Mouse (Mus musculus): ENCODE data around the gene Dlgap1. TPM values are rescaled to one million over a fixed set of nuclear protein-coding genes. Genes with fewer than 3 reads are reported as not detected.

Gene Dlgap1
- polyA plus RNA-seq, 1 experiment from 2014 or later, result 3.8 TPM

DNA sequence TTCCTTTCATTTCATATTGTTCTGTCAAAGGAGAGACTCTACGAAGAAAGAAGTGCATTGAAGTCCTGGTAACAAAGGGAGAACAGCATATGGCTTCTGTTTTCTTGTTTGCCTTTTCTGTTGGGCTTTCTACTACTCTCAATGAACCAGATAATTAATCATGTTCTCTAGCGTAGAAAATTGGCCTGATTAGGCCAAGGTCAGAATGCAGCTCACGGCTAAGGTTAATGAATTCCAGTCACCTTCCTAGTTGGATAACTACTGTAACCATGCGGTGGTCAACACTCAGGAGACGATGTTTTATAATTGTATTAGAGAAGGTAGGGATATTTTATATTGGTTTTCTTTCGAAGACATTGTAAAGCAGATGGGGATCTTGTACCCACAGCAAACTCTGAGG, 279.4 kb downstream of the Dlgap1 start:
- Histone ChIP-seq H3K36me3 (ENCODE audit: control insufficient read depth, insufficient read depth, low read length) (no peaks in the 10 kb centered on the region), H3K4me2 (replicated peaks; ENCODE audit: low read depth, low read length) (no peak overlapping the region), H3K27ac (ENCODE audit: low read depth, low read length) (no peak overlapping the region), H3K9ac (ENCODE audit: low read depth, low read length) (no peak overlapping the region), H3K9me3 (ENCODE audit: control insufficient read depth, low read length) (no peaks in the 10 kb centered on the region), H3K4me3 (ENCODE audit: low read length) (no peak overlapping the region), H3K27me3 (ENCODE audit: control insufficient read depth, insufficient read depth, low read length) (no peaks in the 10 kb centered on the region), H3K4me1 (ENCODE audit: control insufficient read depth, insufficient read depth, low read length) (no peaks in the 10 kb centered on the region)
- no peak for ATAC-seq (ENCODE audit: low FRiP score, low TSS enrichment)
- WGBS, result 51% methylated on average over 6 of the region's 6 CpGs

DNA sequence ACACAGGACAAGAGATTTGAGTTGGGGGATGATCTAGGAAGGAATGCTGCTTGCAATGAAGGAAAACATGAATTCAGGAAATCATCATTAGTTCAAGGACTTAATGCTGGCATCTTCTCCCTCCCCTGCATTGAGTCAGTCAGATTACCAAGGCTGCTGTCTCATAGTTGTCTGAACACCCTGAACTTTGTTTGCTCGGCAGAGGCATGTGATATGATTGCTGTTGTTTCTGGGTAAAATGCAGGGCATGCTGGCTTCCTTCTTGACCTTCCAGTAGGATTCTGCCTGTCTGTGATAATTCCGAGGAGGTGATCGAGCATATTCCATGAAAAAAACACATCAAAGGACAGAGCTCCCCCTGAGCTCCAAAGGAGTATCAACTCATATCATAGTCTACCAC, 283.6 kb downstream of the Dlgap1 start:
- Histone ChIP-seq H3K36me3 (ENCODE audit: control insufficient read depth, insufficient read depth, low read length) (no peaks in the 10 kb centered on the region), H3K4me3 (ENCODE audit: low read length) (no peak overlapping the region), H3K27me3 (ENCODE audit: control insufficient read depth, insufficient read depth, low read length) (no peaks in the 10 kb centered on the region), H3K9ac (ENCODE audit: low read depth, low read length) (no peak overlapping the region), H3K9me3 (ENCODE audit: control insufficient read depth, low read length) (no peaks in the 10 kb centered on the region), H3K27ac (ENCODE audit: low read depth, low read length) (no peak overlapping the region), H3K4me2 (replicated peaks; ENCODE audit: low read depth, low read length) (no peak overlapping the region), H3K4me1 (ENCODE audit: control insufficient read depth, insufficient read depth, low read length) (no peaks in the 10 kb centered on the region)
- ATAC-seq (ENCODE audit: low FRiP score, low TSS enrichment), result no peak
- 88% methylated on average over 3 of the region's 3 CpGs for WGBS

DNA sequence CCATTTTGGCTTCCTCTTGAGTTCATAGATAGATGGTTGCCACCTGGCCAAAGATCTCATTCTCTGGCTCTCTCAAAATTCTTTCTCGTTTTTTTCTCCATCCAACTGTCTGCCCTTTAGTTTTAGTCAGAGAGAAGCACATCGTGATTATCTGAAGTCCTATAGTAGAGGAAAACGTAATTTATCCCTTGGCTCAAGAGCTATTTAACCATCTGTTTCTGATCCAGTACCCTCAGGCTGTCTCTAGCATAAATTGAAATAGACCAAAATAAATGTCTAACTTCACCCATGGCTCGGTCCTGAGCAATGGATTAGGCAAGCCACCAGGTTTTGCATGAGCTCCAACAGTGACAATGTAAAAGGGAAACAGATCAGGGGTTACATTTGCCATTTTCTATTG, 287.5 kb downstream of the Dlgap1 start:
- Histone ChIP-seq H3K4me3 (ENCODE audit: low read length) (no peak overlapping the region), H3K36me3 (ENCODE audit: control insufficient read depth, insufficient read depth, low read length) (no peaks in the 10 kb centered on the region), H3K4me2 (replicated peaks; ENCODE audit: low read depth, low read length) (no peak overlapping the region), H3K9ac (ENCODE audit: low read depth, low read length) (no peak overlapping the region), H3K27ac (ENCODE audit: low read depth, low read length) (no peak overlapping the region), H3K4me1 (ENCODE audit: control insufficient read depth, insufficient read depth, low read length) (no peaks in the 10 kb centered on the region), H3K9me3 (ENCODE audit: control insufficient read depth, low read length) (no peaks in the 10 kb centered on the region), H3K27me3 (ENCODE audit: control insufficient read depth, insufficient read depth, low read length) (no peaks in the 10 kb centered on the region)
- 79% methylated on average over 4 of the region's 4 CpGs for WGBS
- ATAC-seq (ENCODE audit: low FRiP score, low TSS enrichment), result no peak

GRCm38 (mm10) chr17:70263156-70263555, 294.3 kb downstream of the Dlgap1 start:
- H3K36me3 ChIP-seq (ENCODE audit: control insufficient read depth, insufficient read depth, low read length), result no peaks in the 10 kb centered on the region
- WGBS, result 90% methylated on average over 3 of the region's 3 CpGs
- no peaks in the 10 kb centered on the region for H3K27me3 ChIP-seq (ENCODE audit: control insufficient read depth, insufficient read depth, low read length)
- H3K9ac ChIP-seq (ENCODE audit: low read depth, low read length), result no peak overlapping the region
- H3K4me2 ChIP-seq (replicated peaks; ENCODE audit: low read depth, low read length), result no peak overlapping the region
- H3K9me3 ChIP-seq (ENCODE audit: control insufficient read depth, low read length), result no peaks in the 10 kb centered on the region
- no peak overlapping the region for H3K27ac ChIP-seq (ENCODE audit: low read depth, low read length)
- ATAC-seq (ENCODE audit: low FRiP score, low TSS enrichment), result no peak
- no peak overlapping the region for H3K4me3 ChIP-seq (ENCODE audit: low read length)
- H3K4me1 ChIP-seq (ENCODE audit: control insufficient read depth, insufficient read depth, low read length), result no peaks in the 10 kb centered on the region

- 78% methylated on average over 2 of the region's 2 CpGs for WGBS
- Histone ChIP-seq H3K4me1 (ENCODE audit: control insufficient read depth, insufficient read depth, low read length) (no peaks in the 10 kb centered on the region), H3K27me3 (ENCODE audit: control insufficient read depth, insufficient read depth, low read length) (no peaks in the 10 kb centered on the region), H3K9me3 (ENCODE audit: control insufficient read depth, low read length) (no peaks in the 10 kb centered on the region), H3K27ac (ENCODE audit: low read depth, low read length) (no peak overlapping the region), H3K4me3 (ENCODE audit: low read length) (no peak overlapping the region), H3K4me2 (replicated peaks; ENCODE audit: low read depth, low read length) (no peak overlapping the region), H3K9ac (ENCODE audit: low read depth, low read length) (no peak overlapping the region), H3K36me3 (ENCODE audit: control insufficient read depth, insufficient read depth, low read length) (no peaks in the 10 kb centered on the region)
- no peak for ATAC-seq (ENCODE audit: low FRiP score, low TSS enrichment)
These were observed 303.3 kb downstream of the Dlgap1 start for GRCm38 (mm10) chr17:70272125-70272524.

DNA sequence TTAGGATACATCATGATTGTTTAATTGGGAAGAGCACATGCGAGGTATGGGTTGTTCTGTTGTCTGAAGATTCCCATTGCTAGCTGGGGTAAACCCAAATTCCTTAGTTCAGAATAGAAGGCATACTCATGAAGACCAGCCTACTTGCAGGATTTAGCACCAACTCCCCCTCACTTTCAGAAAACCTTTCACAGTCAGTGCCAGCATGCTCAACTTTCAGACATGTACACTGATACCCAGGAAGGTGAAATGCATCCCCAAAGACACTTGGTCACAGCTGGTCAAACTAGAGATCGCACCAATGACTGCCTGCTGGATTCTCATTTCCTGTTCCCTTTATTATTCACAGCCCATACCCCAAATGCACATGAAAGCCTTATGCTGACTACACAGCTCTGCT, 318.8 kb downstream of the Dlgap1 start:
- no peak overlapping the region for H3K9ac ChIP-seq (ENCODE audit: low read depth, low read length)
- no peaks in the 10 kb centered on the region for H3K27me3 ChIP-seq (ENCODE audit: control insufficient read depth, insufficient read depth, low read length)
- no peaks in the 10 kb centered on the region for H3K9me3 ChIP-seq (ENCODE audit: control insufficient read depth, low read length)
- no peaks in the 10 kb centered on the region for H3K4me1 ChIP-seq (ENCODE audit: control insufficient read depth, insufficient read depth, low read length)
- no peak overlapping the region for H3K4me3 ChIP-seq (ENCODE audit: low read length)
- ATAC-seq (ENCODE audit: low FRiP score, low TSS enrichment), result peak; percentile 72; the same call in 1 of the 2 replicates
- H3K27ac ChIP-seq (ENCODE audit: low read depth, low read length), result no peak overlapping the region
- WGBS, result 66% methylated on average over 2 of the region's 2 CpGs
- no peak overlapping the region for H3K4me2 ChIP-seq (replicated peaks; ENCODE audit: low read depth, low read length)
- H3K36me3 ChIP-seq (ENCODE audit: control insufficient read depth, insufficient read depth, low read length), result no peaks in the 10 kb centered on the region

DNA sequence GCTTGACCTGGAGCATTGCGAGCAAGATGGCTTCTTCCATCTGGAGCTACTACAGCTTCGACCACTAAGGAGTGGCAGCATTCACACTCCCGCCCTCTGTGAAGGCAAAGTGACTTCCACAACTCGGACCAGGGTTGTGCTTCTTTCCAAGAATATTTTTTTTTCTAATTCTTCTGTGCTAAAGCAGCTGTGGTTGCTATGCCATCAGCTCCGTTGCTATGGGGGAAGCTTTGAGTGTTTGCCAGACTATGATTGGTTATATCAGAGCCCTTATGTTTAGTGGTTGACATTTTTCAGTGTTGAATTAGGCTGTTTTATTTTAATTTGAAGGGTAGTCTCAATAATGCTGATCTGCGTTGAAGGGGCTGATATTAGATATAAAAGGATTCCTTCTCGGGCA, 325.2 kb downstream of the Dlgap1 start:
- Histone ChIP-seq H3K4me1 (ENCODE audit: control insufficient read depth, insufficient read depth, low read length) (no peaks in the 10 kb centered on the region), H3K27ac (ENCODE audit: low read depth, low read length) (no peak overlapping the region), H3K4me2 (replicated peaks; ENCODE audit: low read depth, low read length) (no peak overlapping the region), H3K36me3 (ENCODE audit: control insufficient read depth, insufficient read depth, low read length) (no peaks in the 10 kb centered on the region), H3K27me3 (ENCODE audit: control insufficient read depth, insufficient read depth, low read length) (no peaks in the 10 kb centered on the region), H3K4me3 (ENCODE audit: low read length) (no peak overlapping the region), H3K9ac (ENCODE audit: low read depth, low read length) (no peak overlapping the region), H3K9me3 (ENCODE audit: control insufficient read depth, low read length) (no peaks in the 10 kb centered on the region)
- ATAC-seq (ENCODE audit: low FRiP score, low TSS enrichment), result no peak
- 86% methylated on average over 7 of the region's 7 CpGs for WGBS

DNA sequence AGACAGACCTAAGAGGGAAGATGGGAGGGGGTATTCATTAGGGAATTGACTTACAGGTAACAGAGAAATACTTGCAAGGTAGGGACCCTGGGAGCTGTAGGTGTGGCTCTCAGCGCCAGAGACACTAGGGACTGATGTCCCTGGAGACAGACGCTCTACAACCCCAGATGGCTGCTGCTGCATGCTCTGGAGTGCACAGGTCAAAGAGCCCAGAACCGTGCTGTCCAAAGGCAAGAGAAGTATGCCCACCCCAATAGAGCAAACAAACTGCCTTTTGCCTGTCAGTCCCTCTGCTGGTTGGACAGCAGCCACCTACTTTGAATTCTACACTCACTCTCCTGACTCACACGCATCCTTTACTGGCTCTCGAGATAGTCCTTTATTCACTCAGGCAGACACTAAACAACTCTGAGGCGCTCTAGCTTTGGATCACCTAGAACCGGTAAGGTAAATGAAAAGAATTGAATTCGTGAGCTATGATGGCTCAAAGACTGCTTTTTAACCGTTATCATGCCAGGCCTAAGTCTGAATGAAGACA, 333.1 kb downstream of the Dlgap1 start:
- H3K36me3 ChIP-seq (ENCODE audit: control insufficient read depth, insufficient read depth, low read length), result no peaks in the 10 kb centered on the region
- no peak overlapping the region for H3K4me3 ChIP-seq (ENCODE audit: low read length)
- H3K9ac ChIP-seq (ENCODE audit: low read depth, low read length), result no peak overlapping the region
- H3K27ac ChIP-seq (ENCODE audit: low read depth, low read length), result no peak overlapping the region
- no peak for ATAC-seq (ENCODE audit: low FRiP score, low TSS enrichment)
- no peaks in the 10 kb centered on the region for H3K9me3 ChIP-seq (ENCODE audit: control insufficient read depth, low read length)
- no peaks in the 10 kb centered on the region for H3K27me3 ChIP-seq (ENCODE audit: control insufficient read depth, insufficient read depth, low read length)
- 79% methylated on average over 9 of the region's 9 CpGs for WGBS
- H3K4me2 ChIP-seq (replicated peaks; ENCODE audit: low read depth, low read length), result no peak overlapping the region
- H3K4me1 ChIP-seq (ENCODE audit: control insufficient read depth, insufficient read depth, low read length), result no peaks in the 10 kb centered on the region

DNA sequence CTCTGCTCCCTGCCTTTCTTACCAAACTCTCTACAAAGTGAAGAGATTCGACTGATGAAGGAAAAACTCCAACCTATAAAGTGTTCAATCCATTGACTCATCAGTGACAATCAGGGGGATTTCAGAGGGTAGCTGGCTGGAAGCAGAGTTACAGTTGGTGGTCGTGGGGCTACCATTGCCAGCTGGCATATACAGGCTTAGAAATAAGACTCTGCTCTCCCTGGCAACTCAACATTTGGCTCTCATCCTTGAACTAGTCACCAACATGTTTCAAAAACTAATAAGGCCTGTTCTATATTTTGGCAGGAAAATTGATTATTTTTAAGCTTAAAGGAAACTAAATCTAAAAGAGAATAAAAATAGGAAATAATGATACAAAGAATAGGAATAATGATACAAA, 333.8 kb downstream of the Dlgap1 start:
- Histone ChIP-seq H3K4me3 (ENCODE audit: low read length) (no peak overlapping the region), H3K27me3 (ENCODE audit: control insufficient read depth, insufficient read depth, low read length) (no peaks in the 10 kb centered on the region), H3K4me1 (ENCODE audit: control insufficient read depth, insufficient read depth, low read length) (peaks cover 2% of the 10 kb centered on the region; the same call in 1 of the 2 replicates), H3K36me3 (ENCODE audit: control insufficient read depth, insufficient read depth, low read length) (no peaks in the 10 kb centered on the region), H3K27ac (ENCODE audit: low read depth, low read length) (no peak overlapping the region), H3K9ac (ENCODE audit: low read depth, low read length) (no peak overlapping the region), H3K4me2 (replicated peaks; ENCODE audit: low read depth, low read length) (no peak overlapping the region), H3K9me3 (ENCODE audit: control insufficient read depth, low read length) (no peaks in the 10 kb centered on the region)
- ATAC-seq (ENCODE audit: low FRiP score, low TSS enrichment), result no peak
- WGBS, result 78% methylated on average over 2 of the region's 2 CpGs

Data from kidney, embryonic 14.5 days (tissue).